Mouse (Mus musculus): ENCODE results near the gene Srsf1. TPM values are rescaled to one million over a fixed set of nuclear protein-coding genes. Genes with fewer than 3 reads are reported as not detected.

Gene Srsf1
- polyA plus RNA-seq, 1 experiment = 143 TPM

- Histone ChIP-seq H3K79me3 (ENCODE audit: low read depth) (no peaks in the 10 kb centered on the region), H3ac (ENCODE audit: control insufficient read depth, insufficient read length, low read depth) (no peak overlapping the region), H3K36me3 (ENCODE audit: control insufficient read depth, insufficient read depth) (no peaks in the 10 kb centered on the region), H3K4me3 (ENCODE audit: insufficient read depth, poor library complexity, severe bottlenecking) (no peak overlapping the region), H3K27me3 (ENCODE audit: control insufficient read depth, insufficient read depth, insufficient read length) (no peaks in the 10 kb centered on the region), H3K79me2 (ENCODE audit: control insufficient read depth, insufficient read depth) (no peaks in the 10 kb centered on the region)
- TF ChIP-seq CEBPB (IDR thresholded peaks at IDR 0.05; ENCODE audit: low read depth) (no peak), USF1 (IDR thresholded peaks at IDR 0.05; ENCODE audit: low read depth) (no peak), MAX (IDR thresholded peaks at IDR 0.05) (no peak), MYOD1 (IDR thresholded peaks at IDR 0.05; ENCODE audit: control insufficient read depth, insufficient read length, low read depth) (no peak), FOSL1 (IDR thresholded peaks at IDR 0.05; ENCODE audit: insufficient read depth, low read length, poor library complexity, severe bottlenecking) (no peak), MYOG (IDR thresholded peaks at IDR 0.05; ENCODE audit: control insufficient read depth, extremely low read depth, insufficient read length) (no peak), CTCF (IDR thresholded peaks at IDR 0.05; ENCODE audit: control insufficient read depth, insufficient read depth, insufficient read length) (no peak)
Measured at GRCm38 (mm10) chr11:88030219-88030618, 17.0 kb upstream of the Srsf1 start.

DNA sequence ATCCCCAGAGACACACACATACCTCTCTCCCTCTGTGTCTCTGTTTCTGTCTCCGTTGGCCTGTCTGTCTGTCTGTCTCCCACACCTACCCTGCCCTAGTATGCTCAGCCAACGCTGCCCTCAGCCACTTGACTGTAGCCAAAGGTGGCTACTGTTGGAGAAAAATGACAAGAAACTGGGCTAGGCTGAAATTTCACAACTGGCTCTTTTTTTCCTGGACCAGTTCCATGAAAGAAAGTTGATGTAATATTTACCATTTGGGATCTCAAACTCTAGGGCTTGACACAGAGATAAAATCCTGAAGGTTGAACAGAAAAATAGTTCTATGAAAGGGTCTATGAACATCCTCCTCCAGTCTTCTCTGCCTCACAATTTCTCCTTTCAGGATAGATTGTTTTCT lies 16.3 kb upstream of the Srsf1 start:
- Histone ChIP-seq H3K36me3 (ENCODE audit: control insufficient read depth, insufficient read depth) (no peaks in the 10 kb centered on the region), H3K4me3 (ENCODE audit: insufficient read depth, poor library complexity, severe bottlenecking) (no peak overlapping the region), H3ac (ENCODE audit: control insufficient read depth, insufficient read length, low read depth) (no peak overlapping the region), H3K79me3 (ENCODE audit: low read depth) (no peaks in the 10 kb centered on the region), H3K79me2 (ENCODE audit: control insufficient read depth, insufficient read depth) (no peaks in the 10 kb centered on the region), H3K27me3 (ENCODE audit: control insufficient read depth, insufficient read depth, insufficient read length) (no peaks in the 10 kb centered on the region)
- no peak for TF ChIP-seq FOSL1 (IDR thresholded peaks at IDR 0.05; ENCODE audit: insufficient read depth, low read length, poor library complexity, severe bottlenecking)
- no peak for TF ChIP-seq CEBPB (IDR thresholded peaks at IDR 0.05; ENCODE audit: low read depth)
- no peak for TF ChIP-seq MAX (IDR thresholded peaks at IDR 0.05)
- TF ChIP-seq USF1 (IDR thresholded peaks at IDR 0.05; ENCODE audit: low read depth) = no peak
- no peak for TF ChIP-seq MYOD1 (IDR thresholded peaks at IDR 0.05; ENCODE audit: control insufficient read depth, insufficient read length, low read depth)
- no peak for TF ChIP-seq MYOG (IDR thresholded peaks at IDR 0.05; ENCODE audit: control insufficient read depth, extremely low read depth, insufficient read length)
- TF ChIP-seq CTCF (IDR thresholded peaks at IDR 0.05; ENCODE audit: control insufficient read depth, insufficient read depth, insufficient read length) = no peak

DNA sequence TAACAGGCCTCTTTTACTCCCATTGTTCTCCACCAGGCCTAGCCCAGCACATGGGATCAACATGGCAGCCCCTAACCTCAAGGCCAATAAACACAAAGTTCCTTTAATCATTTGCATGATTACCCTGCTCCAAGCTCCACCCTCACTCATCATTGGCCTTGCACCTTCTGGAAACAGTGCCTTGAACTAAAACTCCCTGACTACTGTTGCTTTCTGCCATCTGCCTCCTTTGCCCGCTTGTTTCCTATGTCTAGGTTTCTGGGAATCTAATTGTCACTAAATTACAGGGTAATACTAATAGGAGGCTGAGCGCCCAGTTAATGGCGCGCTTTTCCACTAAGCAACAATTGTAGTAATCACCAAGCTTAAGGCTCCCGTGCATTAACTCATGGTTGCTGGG lies 15.4 kb upstream of the Srsf1 start:
- H3K27me3 ChIP-seq (ENCODE audit: control insufficient read depth, insufficient read depth, insufficient read length) = no peaks in the 10 kb centered on the region
- no peak overlapping the region for H3K4me3 ChIP-seq (ENCODE audit: insufficient read depth, poor library complexity, severe bottlenecking)
- no peak overlapping the region for H3ac ChIP-seq (ENCODE audit: control insufficient read depth, insufficient read length, low read depth)
- H3K79me2 ChIP-seq (ENCODE audit: control insufficient read depth, insufficient read depth) = no peaks in the 10 kb centered on the region
- no peaks in the 10 kb centered on the region for H3K36me3 ChIP-seq (ENCODE audit: control insufficient read depth, insufficient read depth)
- no peaks in the 10 kb centered on the region for H3K79me3 ChIP-seq (ENCODE audit: low read depth)
- TF ChIP-seq MYOD1 (IDR thresholded peaks at IDR 0.05; ENCODE audit: control insufficient read depth, insufficient read length, low read depth) = no peak

DNA sequence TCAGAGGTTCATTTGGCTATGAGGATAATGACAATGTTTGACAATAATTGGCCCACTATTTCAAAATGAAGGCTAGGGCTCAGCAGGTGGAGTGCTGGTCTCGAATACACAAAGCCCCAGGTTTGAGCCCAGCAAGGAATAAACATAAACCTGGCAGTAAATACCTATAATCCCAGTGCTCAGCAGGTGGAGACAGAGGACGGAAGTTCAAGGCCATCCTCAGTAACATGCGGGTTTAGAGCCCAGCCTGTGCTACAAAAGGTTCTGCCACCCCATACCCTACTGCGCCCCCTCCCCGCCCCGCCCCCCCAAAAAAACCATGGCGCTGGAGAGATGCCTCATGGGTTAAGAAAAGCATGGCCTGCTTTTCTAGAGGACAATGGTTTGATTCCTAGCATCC lies 11.2 kb upstream of the Srsf1 start:
- TF ChIP-seq FOSL1 (IDR thresholded peaks at IDR 0.05; ENCODE audit: insufficient read depth, low read length, poor library complexity, severe bottlenecking) (no peak), USF1 (IDR thresholded peaks at IDR 0.05; ENCODE audit: low read depth) (no peak), MAX (IDR thresholded peaks at IDR 0.05) (no peak), CEBPB (IDR thresholded peaks at IDR 0.05; ENCODE audit: low read depth) (no peak), MYOD1 (IDR thresholded peaks at IDR 0.05; ENCODE audit: control insufficient read depth, insufficient read length, low read depth) (no peak), MYOG (IDR thresholded peaks at IDR 0.05; ENCODE audit: control insufficient read depth, extremely low read depth, insufficient read length) (no peak), CTCF (IDR thresholded peaks at IDR 0.05; ENCODE audit: control insufficient read depth, insufficient read depth, insufficient read length) (no peak)

GRCm38 (mm10) chr11:88036761-88037251 lies 10.4 kb upstream of the Srsf1 start:
- Histone ChIP-seq H3K79me2 (ENCODE audit: control insufficient read depth, insufficient read depth) (no peaks in the 10 kb centered on the region), H3ac (ENCODE audit: control insufficient read depth, insufficient read length, low read depth) (no peak overlapping the region), H3K79me3 (ENCODE audit: low read depth) (no peaks in the 10 kb centered on the region), H3K27me3 (ENCODE audit: control insufficient read depth, insufficient read depth, insufficient read length) (no peaks in the 10 kb centered on the region), H3K4me3 (ENCODE audit: insufficient read depth, poor library complexity, severe bottlenecking) (no peak overlapping the region), H3K36me3 (ENCODE audit: control insufficient read depth, insufficient read depth) (no peaks in the 10 kb centered on the region)
- TF ChIP-seq MYOG (IDR thresholded peaks at IDR 0.05; ENCODE audit: control insufficient read depth, extremely low read depth, insufficient read length) (no peak), CEBPB (IDR thresholded peaks at IDR 0.05; ENCODE audit: low read depth) (no peak), CTCF (IDR thresholded peaks at IDR 0.05; ENCODE audit: control insufficient read depth, insufficient read depth, insufficient read length) (no peak), FOSL1 (IDR thresholded peaks at IDR 0.05; ENCODE audit: insufficient read depth, low read length, poor library complexity, severe bottlenecking) (no peak), MYOD1 (IDR thresholded peaks at IDR 0.05; ENCODE audit: control insufficient read depth, insufficient read length, low read depth) (no peak), MAX (IDR thresholded peaks at IDR 0.05) (no peak), USF1 (IDR thresholded peaks at IDR 0.05; ENCODE audit: low read depth) (no peak)

More for the DNA sequence above, 11.2 kb upstream of the Srsf1 start:
- no peaks in the 10 kb centered on the region for H3K79me3 ChIP-seq (ENCODE audit: low read depth)
- no peaks in the 10 kb centered on the region for H3K79me2 ChIP-seq (ENCODE audit: control insufficient read depth, insufficient read depth)
- no peaks in the 10 kb centered on the region for H3K27me3 ChIP-seq (ENCODE audit: control insufficient read depth, insufficient read depth, insufficient read length)
- H3K36me3 ChIP-seq (ENCODE audit: control insufficient read depth, insufficient read depth) = no peaks in the 10 kb centered on the region
- H3K4me3 ChIP-seq (ENCODE audit: insufficient read depth, poor library complexity, severe bottlenecking) = no peak overlapping the region
- H3ac ChIP-seq (ENCODE audit: control insufficient read depth, insufficient read length, low read depth) = no peak overlapping the region

GRCm38 (mm10) chr11:88037386-88037785 lies 9.8 kb upstream of the Srsf1 start:
- no peaks in the 10 kb centered on the region for H3K27me3 ChIP-seq (ENCODE audit: control insufficient read depth, insufficient read depth, insufficient read length)
- H3ac ChIP-seq (ENCODE audit: control insufficient read depth, insufficient read length, low read depth) = no peak overlapping the region
- no peaks in the 10 kb centered on the region for H3K79me2 ChIP-seq (ENCODE audit: control insufficient read depth, insufficient read depth)
- no peak for TF ChIP-seq CEBPB (IDR thresholded peaks at IDR 0.05; ENCODE audit: low read depth)
- TF ChIP-seq MYOD1 (IDR thresholded peaks at IDR 0.05; ENCODE audit: control insufficient read depth, insufficient read length, low read depth) = no peak
- TF ChIP-seq FOSL1 (IDR thresholded peaks at IDR 0.05; ENCODE audit: insufficient read depth, low read length, poor library complexity, severe bottlenecking) = no peak
- no peak for TF ChIP-seq USF1 (IDR thresholded peaks at IDR 0.05; ENCODE audit: low read depth)
- TF ChIP-seq MYOG (IDR thresholded peaks at IDR 0.05; ENCODE audit: control insufficient read depth, extremely low read depth, insufficient read length) = no peak
- no peaks in the 10 kb centered on the region for H3K36me3 ChIP-seq (ENCODE audit: control insufficient read depth, insufficient read depth)
- H3K79me3 ChIP-seq (ENCODE audit: low read depth) = no peaks in the 10 kb centered on the region
- H3K4me3 ChIP-seq (ENCODE audit: insufficient read depth, poor library complexity, severe bottlenecking) = no peak overlapping the region

Data from C2C12 (cell line).